In genomic region chr2:84445499-84445898, GRCm38 (mm10) we compare ENCODE assay signal across 25 mouse cellular contexts. TPM values are rescaled to one million over a fixed set of nuclear protein-coding genes. Genes with fewer than 3 reads are reported as not detected.
DNase-seq lines count a peak whose midpoint lies in the region; ATAC-seq and TF ChIP-seq lines count a peak whose summit lies in the region.
"Had no signal": no experiment of that assay in that cellular context is flagged by ENCODE, and none has a peak within 500 bp of the region (broad histone marks: within the 10 kb centered on the region; RNA-seq: fewer than 3 reads in every experiment).

No protein-coding gene starts in this region.

- DNase-seq in heart, adult 2 months, result no peak
- no peak for DNase-seq in heart, embryonic 10.5 days (ENCODE audit: low spot score)
- no peak for DNase-seq in heart, postnatal 0 days (ENCODE audit: low spot score)
- no peak for DNase-seq in heart, adult 9 months (ENCODE audit: low spot score in 2 of 2)
- no peak for DNase-seq in lung, postnatal 10 days
- no peak for DNase-seq in lung, postnatal 0 days (ENCODE audit: low spot score)
- no peak for DNase-seq in lung, postnatal 4 days
- DNase-seq: adrenal gland, adult 8-10 months; adrenal gland, postnatal 14 days; adrenal gland, postnatal 36 days; B cell, adult 2 months; cerebellum, adult 11-12 months; cerebellum, adult 2 months; cerebellum, adult 9-10 months; cerebellum, postnatal 10 days; cerebellum, postnatal 25 days had no signal

- H3K4me3 ChIP-seq in heart, adult 2 months, result no peak overlapping the region
- H3K4me3 ChIP-seq in heart, embryonic 10.5 days, result no peak overlapping the region
- no peak overlapping the region for H3K4me3 ChIP-seq in heart, postnatal 0 days (ENCODE audit: low read depth, low read length)
- no peak overlapping the region for H3K4me3 ChIP-seq in lung, embryonic 15.5 days
- no peak overlapping the region for H3K4me3 ChIP-seq in lung, postnatal 0 days (ENCODE audit: low read depth, low read length)
- H3K4me3 ChIP-seq: embryonic facial prominence, embryonic 10.5 days; embryonic facial prominence, embryonic 12.5 days; forebrain, embryonic 13.5 days had no signal

- no peak for TF ChIP-seq EP300 in heart, adult 2 months (IDR thresholded peaks at IDR 0.05; ENCODE audit: insufficient read depth, low read depth, low read length)
- no peak for TF ChIP-seq EP300 in heart, postnatal 0 days (IDR thresholded peaks at IDR 0.05; ENCODE audit: low read depth)
- TF ChIP-seq EP300 in lung, postnatal 0 days (IDR thresholded peaks at IDR 0.05), result 0 out of 2 replicates have a peak, but pooled peaks have one; percentile 10

- peaks cover 1% of the 10 kb centered on the region for H3K4me1 ChIP-seq in heart, adult 2 months (ENCODE audit: control insufficient read depth, insufficient read depth, low read length)
- H3K4me1 ChIP-seq in heart, embryonic 10.5 days, result no peaks in the 10 kb centered on the region
- peaks cover 5% of the 10 kb centered on the region for H3K4me1 ChIP-seq in heart, postnatal 0 days (ENCODE audit: control insufficient read depth, insufficient read depth)
- no peaks in the 10 kb centered on the region for H3K4me1 ChIP-seq in lung, embryonic 15.5 days
- H3K4me1 ChIP-seq in lung, postnatal 0 days (ENCODE audit: insufficient read depth, low read depth, low read length), result no peaks in the 10 kb centered on the region; the same call in 1 of the 2 replicates
- H3K4me1 ChIP-seq: embryonic facial prominence, embryonic 10.5 days; embryonic facial prominence, embryonic 12.5 days; forebrain, embryonic 13.5 days had no signal

- intact Hi-C loops in heart, adult 2 months (cut with DNase I), result no loop called here

- TF ChIP-seq POLR2A in heart, adult 2 months (IDR thresholded peaks at IDR 0.05; ENCODE audit: insufficient read depth, low read depth, low read length), result no peak

- 0 out of 2 replicates have a peak overlapping the region, but pooled peaks have one; percentile 15 for H3K4me2 ChIP-seq in heart, postnatal 0 days (ENCODE audit: low read depth, low read length)
- no peak overlapping the region for H3K4me2 ChIP-seq in lung, embryonic 15.5 days
- no peak overlapping the region for H3K4me2 ChIP-seq in lung, postnatal 0 days (replicated peaks; ENCODE audit: low read depth, low read length)
- H3K4me2 ChIP-seq: embryonic facial prominence, embryonic 12.5 days; forebrain, embryonic 13.5 days had no signal

- no peak for ATAC-seq in heart, postnatal 0 days (ENCODE audit: insufficient read depth, low read depth)
- peak; percentile 72; the same call in 1 of the 2 replicates for ATAC-seq in lung, embryonic 15.5 days (ENCODE audit: borderline replicate concordance, extremely low read depth, low FRiP score, low TSS enrichment)
- ATAC-seq in lung, postnatal 0 days, result no peak
- ATAC-seq: activated CD4-positive, CD25-positive, alpha-beta regulatory T cell, adult 4 months; CD4-positive, CD25-positive, alpha-beta regulatory T cell, adult 4 months; forebrain, embryonic 13.5 days; Patski had no signal

- no peaks in the 10 kb centered on the region for H3K9me3 ChIP-seq in heart, embryonic 10.5 days
- H3K9me3 ChIP-seq in heart, postnatal 0 days (replicated peaks; ENCODE audit: control insufficient read depth, low read length), result no peaks in the 10 kb centered on the region
- H3K9me3 ChIP-seq in lung, embryonic 15.5 days, result no peaks in the 10 kb centered on the region
- H3K9me3 ChIP-seq in lung, postnatal 0 days (ENCODE audit: low read length), result no peaks in the 10 kb centered on the region
- H3K9me3 ChIP-seq: embryonic facial prominence, embryonic 10.5 days; embryonic facial prominence, embryonic 12.5 days; forebrain, embryonic 13.5 days; G1E had no signal

- no peak for TF ChIP-seq CTCF in heart, adult 2 months (IDR thresholded peaks at IDR 0.05)
- no peak for TF ChIP-seq CTCF in heart, postnatal 0 days (IDR thresholded peaks at IDR 0.05; ENCODE audit: low read depth)
- no peak for TF ChIP-seq CTCF in lung, postnatal 0 days (IDR thresholded peaks at IDR 0.05)

- peaks cover 9% of the 10 kb centered on the region for H3K36me3 ChIP-seq in heart, adult 2 months (ENCODE audit: control insufficient read depth, insufficient read depth, low read length)
- H3K36me3 ChIP-seq in heart, embryonic 10.5 days, result peaks cover 12% of the 10 kb centered on the region; the same call in 1 of the 2 replicates
- peaks cover 13% of the 10 kb centered on the region; the same call in 1 of the 2 replicates for H3K36me3 ChIP-seq in heart, postnatal 0 days (replicated peaks; ENCODE audit: control insufficient read depth, insufficient read depth, low read length)
- no peaks in the 10 kb centered on the region for H3K36me3 ChIP-seq in lung, embryonic 15.5 days
- no peaks in the 10 kb centered on the region for H3K36me3 ChIP-seq in lung, postnatal 0 days (ENCODE audit: insufficient read depth, low read length)
- H3K36me3 ChIP-seq: embryonic facial prominence, embryonic 10.5 days; embryonic facial prominence, embryonic 12.5 days had no signal

- H3K27ac ChIP-seq in heart, adult 2 months, result peak overlapping the region; percentile 40
- no peak overlapping the region for H3K27ac ChIP-seq in heart, embryonic 10.5 days
- H3K27ac ChIP-seq in heart, postnatal 0 days (ENCODE audit: low read depth), result peak overlapping the region; percentile 65; the same call in 1 of the 2 replicates
- H3K27ac ChIP-seq in lung, embryonic 15.5 days, result 0 out of 2 replicates have a peak overlapping the region, but pooled peaks have one; percentile 44
- no peak overlapping the region for H3K27ac ChIP-seq in lung, postnatal 0 days (ENCODE audit: low read length)
- H3K27ac ChIP-seq: embryonic facial prominence, embryonic 10.5 days; embryonic facial prominence, embryonic 12.5 days; forebrain, embryonic 13.5 days had no signal

- no peaks in the 10 kb centered on the region; the same call in 1 of the 2 replicates for H3K79me2 ChIP-seq in heart, adult 2 months (replicated peaks; ENCODE audit: control insufficient read depth, insufficient read depth, low read length)

- no peaks in the 10 kb centered on the region for H3K27me3 ChIP-seq in heart, adult 2 months (ENCODE audit: control insufficient read depth, insufficient read depth, low read length)
- no peaks in the 10 kb centered on the region for H3K27me3 ChIP-seq in heart, embryonic 10.5 days (ENCODE audit: insufficient read depth, poor library complexity, severe bottlenecking)
- H3K27me3 ChIP-seq in heart, postnatal 0 days (ENCODE audit: control insufficient read depth, insufficient read depth, low read length), result no peaks in the 10 kb centered on the region
- no peaks in the 10 kb centered on the region for H3K27me3 ChIP-seq in lung, embryonic 15.5 days
- H3K27me3 ChIP-seq in lung, postnatal 0 days (replicated peaks; ENCODE audit: insufficient read depth, low read length), result no peaks in the 10 kb centered on the region
- H3K27me3 ChIP-seq: CH12.LX; embryonic facial prominence, embryonic 12.5 days; forebrain, embryonic 13.5 days had no signal

- H3K9ac ChIP-seq in heart, adult 2 months (ENCODE audit: low read depth, low read length), result no peak overlapping the region
- H3K9ac ChIP-seq in heart, postnatal 0 days (replicated peaks; ENCODE audit: low read depth, low read length), result no peak overlapping the region
- H3K9ac ChIP-seq in lung, embryonic 15.5 days, result no peak overlapping the region
- no peak overlapping the region for H3K9ac ChIP-seq in lung, postnatal 0 days (replicated peaks; ENCODE audit: low read depth)
- H3K9ac ChIP-seq: embryonic facial prominence, embryonic 12.5 days; forebrain, embryonic 13.5 days had no signal

- 40% methylated on average over 1 of the region's 1 CpGs for WGBS in heart, adult 2 months
- 75% methylated on average over 1 of the region's 1 CpGs for WGBS in heart, embryonic 10.5 days
- WGBS in heart, postnatal 0 days, result 75% methylated on average over 1 of the region's 1 CpGs
- 43% methylated on average over 1 of the region's 1 CpGs for WGBS in lung, embryonic 15.5 days
- 59% methylated on average over 1 of the region's 1 CpGs for WGBS in lung, postnatal 0 days

RNA-seq across cellular contexts. Expression of gene Calcrl, which starts 20.3 kb away (rescaled TPM):
- total RNA-seq in heart, adult 2 months (2021), result 10 to 100 TPM; 23.2 to 25.6 TPM
- polyA plus RNA-seq in heart, adult 2 months (2012; rRNA removed), result 8.2 and 13.9 TPM in 2 replicates
- 37.7 and 52.7 TPM in 2 replicates for polyA plus RNA-seq in heart, embryonic 10.5 days (2016; fragmentation: Nextera tagmentation; extraction: Ambion mirVana)
- total RNA-seq in heart, postnatal 0 days (2014; rRNA removed; ENCODE audit: low replicate concordance), result 32.3 and 78.2 TPM in 2 replicates
- polyA plus RNA-seq in heart, postnatal 0 days (2015; fragmentation: Nextera tagmentation; extraction: Ambion mirVana), result 26.5 and 28.5 TPM in 2 replicates
- polyA plus RNA-seq in lung, embryonic 15.5 days (2015; fragmentation: Nextera tagmentation; extraction: Ambion mirVana), result 60.6 and 77.1 TPM in 2 replicates
- polyA plus RNA-seq in lung, postnatal 0 days (2015; fragmentation: Nextera tagmentation; extraction: Ambion mirVana), result 347 and 455 TPM in 2 replicates
- polyA plus RNA-seq: Patski had no signal

RNA-seq across cellular contexts. Expression of gene Tfpi, which starts 31.1 kb away (rescaled TPM):
- total RNA-seq in heart, adult 2 months (2021), result 10 to 100 TPM; 54.1 to 56.9 TPM
- polyA plus RNA-seq in heart, adult 2 months (2012; rRNA removed), result 19.9 and 56.8 TPM in 2 replicates
- 56.5 and 68.8 TPM in 2 replicates for polyA plus RNA-seq in heart, embryonic 10.5 days (2016; fragmentation: Nextera tagmentation; extraction: Ambion mirVana)
- total RNA-seq in heart, postnatal 0 days (2014; rRNA removed; ENCODE audit: low replicate concordance), result 55.2 and 58.1 TPM in 2 replicates
- polyA plus RNA-seq in heart, postnatal 0 days (2015; fragmentation: Nextera tagmentation; extraction: Ambion mirVana), result 58.4 and 59.5 TPM in 2 replicates
- polyA plus RNA-seq in lung, embryonic 15.5 days (2015; fragmentation: Nextera tagmentation; extraction: Ambion mirVana), result 61.3 and 64.5 TPM in 2 replicates
- 35.7 and 41.4 TPM in 2 replicates for polyA plus RNA-seq in lung, postnatal 0 days (2015; fragmentation: Nextera tagmentation; extraction: Ambion mirVana)

Comparison
In these comparisons a context has a peak if more than half of its experiments do, and no peak if none do; other contexts are left out.
1. H3K27ac ChIP-seq: peak in heart, adult 2 months (single experiment), heart, postnatal 0 days (single experiment) and lung, embryonic 15.5 days (single experiment); none in heart, embryonic 10.5 days (single experiment) and lung, postnatal 0 days (single experiment).